9 mouse cellular contexts compared by ENCODE assay signal in genomic region chr7:45362801-45363200, GRCm38 (mm10). TPM values are rescaled to one million over a fixed set of nuclear protein-coding genes. Genes with fewer than 3 reads are reported as not detected.
DNase-seq lines count a peak whose midpoint lies in the region; ATAC-seq and TF ChIP-seq lines count a peak whose summit lies in the region.
"Had no signal": no experiment of that assay in that cellular context is flagged by ENCODE, and none has a peak within 500 bp of the region (broad histone marks: within the 10 kb centered on the region; RNA-seq: fewer than 3 reads in every experiment).

No protein-coding gene starts in this region.

- TF ChIP-seq EP300 in liver, postnatal 0 days (IDR thresholded peaks at IDR 0.05; ENCODE audit: low read depth): no peak

- no peaks in the 10 kb centered on the region for H3K36me3 ChIP-seq in liver, postnatal 0 days (replicated peaks; ENCODE audit: insufficient read depth, low read length)
- no peaks in the 10 kb centered on the region for H3K36me3 ChIP-seq in splenic B cell, adult 2 months (ENCODE audit: control insufficient read depth, insufficient read depth, low read length, poor library complexity, severe bottlenecking)

- intact Hi-C loops in left cerebral cortex, postnatal 25 days (cut with DNase I): loop anchor here (10.0 kb wide), 1 partner anchor 198 kb away; the partner anchor contains the start of gene Slc17a7

- no peak overlapping the region for H3K9ac ChIP-seq in liver, postnatal 0 days (replicated peaks)

- TF ChIP-seq CTCF in liver, postnatal 0 days (IDR thresholded peaks at IDR 0.05; ENCODE audit: low read depth): no peak

- no peak overlapping the region for H3K4me3 ChIP-seq in liver, postnatal 0 days (ENCODE audit: low read depth, low read length)

- H3K27ac ChIP-seq in liver, postnatal 0 days (ENCODE audit: low read depth): no peak overlapping the region
- H3K27ac ChIP-seq: left cerebral cortex, adult 2 months had no signal

- H3K27me3 ChIP-seq in liver, postnatal 0 days (ENCODE audit: insufficient read depth, low read length): peaks cover 77% of the 10 kb centered on the region
- H3K27me3 ChIP-seq in splenic B cell, adult 2 months (ENCODE audit: control insufficient read depth, insufficient read depth, low read length, poor library complexity, severe bottlenecking): no peaks in the 10 kb centered on the region

- H3K9me3 ChIP-seq in liver, postnatal 0 days (ENCODE audit: low read length): no peaks in the 10 kb centered on the region

- 4% methylated on average over 13 of the region's 13 CpGs for WGBS in liver, postnatal 0 days (ENCODE audit: insufficient replicate concordance)

- no peak overlapping the region for H3K4me2 ChIP-seq in liver, postnatal 0 days (ENCODE audit: low read depth, low read length)

- peak; percentile 29 to 58 for DNase-seq in left cerebral cortex, postnatal 25 days (ENCODE audit: low spot score in 2 of 2)
- no peak for DNase-seq in left cerebral cortex, adult 18-20 months (ENCODE audit: low spot score in 2 of 2)
- peak; percentile 95 for DNase-seq in R1 (ENCODE audit: low read depth, low spot score)
- DNase-seq in fat pad, adult 2 months (ENCODE audit: extremely low read depth, low read depth, low spot score): peak; percentile 59
- DNase-seq in liver, postnatal 0 days: peak; percentile 56
- peak; percentile 73 for DNase-seq in splenic B cell, adult 2 months (ENCODE audit: low read depth, low spot score)
- DNase-seq in left cerebral cortex, adult 9 months (ENCODE audit: low spot score in 2 of 2): no peak
- no peak for DNase-seq in ovary, postnatal 10 days (ENCODE audit: low spot score)

- H3K4me1 ChIP-seq in liver, postnatal 0 days (ENCODE audit: insufficient read depth): peaks cover 21% of the 10 kb centered on the region

- ATAC-seq in liver, postnatal 0 days: no peak

RNA-seq across cellular contexts. Expression of gene Ppfia3, which starts 4.0 kb away (rescaled TPM):
- 100 to 1,000 TPM; 151 to 152 TPM for total RNA-seq in left cerebral cortex, postnatal 25 days (2021)
- total RNA-seq in left cerebral cortex, adult 18-20 months (2021): 100 to 1,000 TPM; 154 to 170 TPM
- polyA plus RNA-seq in liver, postnatal 0 days (2015; fragmentation: Nextera tagmentation; extraction: Ambion mirVana): not detected in 2 replicates

RNA-seq across cellular contexts. Expression of gene Lin7b, which starts 7.6 kb away (rescaled TPM):
- total RNA-seq in left cerebral cortex, postnatal 25 days (2021): 100 to 1,000 TPM; 170 to 176 TPM
- total RNA-seq in left cerebral cortex, adult 18-20 months (2021): 100 to 1,000 TPM; 133 to 165 TPM
- not detected in 2 replicates for polyA plus RNA-seq in liver, postnatal 0 days (2015; fragmentation: Nextera tagmentation; extraction: Ambion mirVana)

RNA-seq across cellular contexts. Expression of gene Hrc, which starts 27.7 kb away (rescaled TPM):
- under 1 TPM; 0.23 to 0.94 TPM for total RNA-seq in left cerebral cortex, postnatal 25 days (2021)
- total RNA-seq in left cerebral cortex, adult 18-20 months (2021): under 1 TPM; 0.19 to 0.30 TPM
- polyA plus RNA-seq in liver, postnatal 0 days (2015; fragmentation: Nextera tagmentation; extraction: Ambion mirVana): 0.05 and 0.31 TPM in 2 replicates

RNA-seq across cellular contexts. Expression of gene Trpm4, which starts 29.2 kb away (rescaled TPM):
- total RNA-seq in left cerebral cortex, postnatal 25 days (2021): 10 to 100 TPM; 13.2 to 24.9 TPM
- total RNA-seq in left cerebral cortex, adult 18-20 months (2021): 10 to 100 TPM; 19.0 to 26.5 TPM
- 6.9 and 7.0 TPM in 2 replicates for polyA plus RNA-seq in liver, postnatal 0 days (2015; fragmentation: Nextera tagmentation; extraction: Ambion mirVana)

RNA-seq across cellular contexts. Expression of gene Snrnp70, which starts 32.7 kb away (rescaled TPM):
- 100 to 1,000 TPM; 341 to 386 TPM for total RNA-seq in left cerebral cortex, postnatal 25 days (2021)
- total RNA-seq in left cerebral cortex, adult 18-20 months (2021): 100 to 1,000 TPM; 372 to 395 TPM
- 53.7 and 57.2 TPM in 2 replicates for polyA plus RNA-seq in liver, postnatal 0 days (2015; fragmentation: Nextera tagmentation; extraction: Ambion mirVana)

Comparison
In these comparisons a context has a peak if more than half of its experiments do, and no peak if none do; other contexts are left out.
1. DNase-seq: peak in left cerebral cortex, postnatal 25 days (2 of 2), R1 (single experiment), fat pad, adult 2 months (single experiment), liver, postnatal 0 days (single experiment) and splenic B cell, adult 2 months (single experiment); none in left cerebral cortex, adult 18-20 months (0 of 2), left cerebral cortex, adult 9 months (0 of 2) and ovary, postnatal 10 days (single experiment).